Mouse (Mus musculus): Measurements from ENCODE around the gene Dcpp2.
"Not testable (repeated sequence)": the region's sequence is repeated elsewhere in the genome, so short reads cannot be mapped to it uniquely, and the experiment has no call there.

GRCm38 (mm10) chr17:23917158-23917557, 36.5 kb downstream of the Dcpp2 start, which contains the start of gene Dcpp3:
- TF ChIP-seq GATA1, TAL1 (IDR thresholded peaks at IDR 0.05; ENCODE audit: low read length): not testable (repeated sequence)
